Mouse (Mus musculus) spleen, embryonic (tissue): Measurements from ENCODE around the gene Akr1b7.
"Not testable (repeated sequence)": the region's sequence is repeated elsewhere in the genome, so short reads cannot be mapped to it uniquely, and the experiment has no call there.

Experiments used
- CTCF ChIA-PET: fragments of 350-600 bp; sonication (Branson Sonifier 250); formaldehyde crosslinking; loops from one replicate; lab custom pipeline; 2022; lab: Charles Lee

Akr1b7 gene

GRCm38 (mm10) chr6:34412023-34412422 is at the start of gene Akr1b7:
Gene Akr1b7 (plus strand): TSS chr6:34412334.
- CTCF ChIA-PET: no interaction called here

DNA sequence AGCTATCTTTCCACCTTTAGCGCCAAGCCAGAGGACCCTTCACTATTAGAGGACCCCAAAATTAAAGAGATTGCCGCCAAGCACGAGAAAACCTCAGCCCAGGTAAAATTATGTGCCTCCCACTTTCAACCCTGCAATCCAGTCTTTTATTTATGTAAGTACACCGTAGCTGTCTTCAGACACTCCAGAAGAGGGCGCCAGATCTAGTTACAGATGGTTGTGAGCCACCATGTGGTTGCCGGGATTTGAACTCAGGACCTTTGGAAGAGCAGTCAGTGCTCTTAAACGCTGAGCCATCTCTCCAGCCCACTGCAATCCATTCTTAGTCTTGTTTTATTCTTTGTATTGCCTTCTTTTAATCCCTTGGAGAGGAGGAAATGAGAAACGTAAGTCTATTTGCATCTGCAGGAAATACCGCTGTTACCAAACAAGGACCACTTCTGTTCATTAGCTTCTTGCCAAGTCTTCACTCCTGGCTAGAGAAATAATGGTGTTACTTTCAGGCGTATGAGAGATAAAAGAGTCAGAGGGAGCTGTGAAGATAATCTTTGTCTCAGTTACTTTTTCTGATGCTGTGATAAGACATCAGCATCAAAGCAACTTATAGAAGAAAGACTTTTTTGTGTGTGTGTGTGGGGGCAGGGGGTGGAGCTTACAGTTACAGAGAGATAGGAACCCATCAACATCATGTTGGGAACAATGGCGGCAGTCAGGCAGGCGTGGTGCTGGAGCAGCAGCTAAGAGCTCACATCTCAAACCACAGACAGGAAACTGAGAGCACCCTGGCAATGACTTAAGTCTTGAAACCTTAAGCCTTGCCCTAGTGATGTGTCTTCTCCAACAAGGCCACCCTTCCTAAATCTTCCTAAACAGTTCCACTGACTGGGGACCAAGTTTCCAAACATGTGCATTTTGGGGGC is 47.7 kb upstream of the Akr1b7 start:
- CTCF ChIA-PET: no interaction called here

DNA sequence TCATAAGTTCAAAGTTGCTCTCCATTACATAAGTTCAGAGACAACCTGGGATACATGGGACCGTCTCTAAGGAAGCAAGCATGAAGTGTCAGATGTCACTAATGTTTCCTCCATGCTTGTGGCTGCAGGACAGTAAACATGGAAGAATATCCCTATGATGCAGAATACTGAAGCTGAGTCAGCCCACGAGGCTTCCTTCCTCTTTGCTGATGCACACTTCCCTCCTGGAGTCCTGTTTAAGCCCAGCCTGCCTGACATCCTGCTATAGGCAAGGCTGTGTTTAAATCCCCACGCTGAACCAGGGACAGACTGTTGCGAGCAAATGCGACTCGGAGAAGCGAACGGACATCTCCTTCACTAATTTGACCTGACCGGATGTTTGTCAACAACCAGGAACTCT is 44.1 kb upstream of the Akr1b7 start:
- CTCF ChIA-PET: no interaction called here

GRCm38 (mm10) chr6:34370081-34370480 is 42.1 kb upstream of the Akr1b7 start:
- CTCF ChIA-PET: no interaction called here

GRCm38 (mm10) chr6:34371700-34372351 is 40.3 kb upstream of the Akr1b7 start:
- CTCF ChIA-PET: interaction anchor here (0.6 kb wide), 1 partner anchor 594 kb away, joined by 7 read pairs; no protein-coding TSS in a partner anchor

- CTCF ChIA-PET: no interaction called here
Measured at GRCm38 (mm10) chr6:34373841-34374240, 38.3 kb upstream of the Akr1b7 start.

GRCm38 (mm10) chr6:34375888-34376287 is 36.2 kb upstream of the Akr1b7 start:
- CTCF ChIA-PET: not testable (repeated sequence)

- CTCF ChIA-PET: no interaction called here
Measured at GRCm38 (mm10) chr6:34383401-34383800, 28.7 kb upstream of the Akr1b7 start.

DNA sequence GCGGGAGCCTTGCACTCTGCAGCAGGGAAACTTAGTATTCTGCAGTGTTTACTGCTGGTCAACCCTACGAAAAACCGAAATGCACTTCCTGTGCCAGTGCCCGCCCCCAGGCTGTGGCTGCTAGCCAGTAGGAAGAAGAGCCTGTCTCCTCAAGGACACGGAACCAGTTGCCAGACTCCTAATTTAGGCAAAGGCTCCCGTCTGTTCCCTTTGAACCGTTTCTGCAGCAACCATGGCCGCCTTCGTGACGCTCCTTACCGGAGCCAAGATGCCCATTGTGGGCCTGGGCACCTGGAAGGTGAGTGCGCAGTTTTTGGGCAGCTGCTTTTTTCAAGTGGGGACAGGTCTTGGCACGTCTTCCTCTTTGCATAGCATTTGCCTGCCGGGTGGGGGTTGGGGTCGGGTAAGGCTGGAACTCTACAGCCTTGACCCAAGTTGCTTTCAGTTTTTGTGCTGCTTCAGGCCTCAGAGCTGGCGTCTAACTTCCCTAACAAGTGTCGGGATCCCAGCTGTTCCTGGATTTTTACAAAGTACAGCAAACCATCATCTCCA is 27.9 kb upstream of the Akr1b7 start, which contains the start of gene Akr1b10:
Akr1b10 (plus strand) TSS at position 109 of the 552 bp plus-strand sequence.
- CTCF ChIA-PET: no interaction called here

- CTCF ChIA-PET: no interaction called here
Measured at GRCm38 (mm10) chr6:34384701-34385370, 27.3 kb upstream of the Akr1b7 start.

GRCm38 (mm10) chr6:34388420-34389156 is 23.5 kb upstream of the Akr1b7 start:
- CTCF ChIA-PET: interaction anchor here (0.5 kb wide), 1 partner anchor 992 kb away, joined by 6 read pairs; no protein-coding TSS in a partner anchor

- CTCF ChIA-PET: no interaction called here
Measured at GRCm38 (mm10) chr6:34395897-34396296, 16.2 kb upstream of the Akr1b7 start.

DNA sequence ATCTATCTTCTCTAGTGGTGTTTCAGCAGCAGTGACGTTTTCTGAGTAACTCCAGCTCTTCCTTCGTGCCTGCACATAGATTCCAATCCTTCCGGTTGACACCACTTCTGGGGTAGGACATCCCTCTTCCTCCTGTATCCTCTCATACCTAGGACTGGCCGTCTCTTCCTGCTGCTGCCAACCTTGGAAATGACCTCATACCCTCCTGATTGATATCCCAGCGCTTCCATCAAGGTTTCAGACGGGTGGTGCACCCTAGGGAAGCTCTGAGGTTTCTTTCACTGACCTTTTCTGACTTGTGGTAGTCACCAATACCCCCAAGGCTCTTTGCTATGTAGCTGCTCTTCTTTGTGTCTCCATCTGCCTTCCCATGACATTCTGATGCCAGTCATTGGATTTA is 13.7 kb upstream of the Akr1b7 start:
- CTCF ChIA-PET: no interaction called here

DNA sequence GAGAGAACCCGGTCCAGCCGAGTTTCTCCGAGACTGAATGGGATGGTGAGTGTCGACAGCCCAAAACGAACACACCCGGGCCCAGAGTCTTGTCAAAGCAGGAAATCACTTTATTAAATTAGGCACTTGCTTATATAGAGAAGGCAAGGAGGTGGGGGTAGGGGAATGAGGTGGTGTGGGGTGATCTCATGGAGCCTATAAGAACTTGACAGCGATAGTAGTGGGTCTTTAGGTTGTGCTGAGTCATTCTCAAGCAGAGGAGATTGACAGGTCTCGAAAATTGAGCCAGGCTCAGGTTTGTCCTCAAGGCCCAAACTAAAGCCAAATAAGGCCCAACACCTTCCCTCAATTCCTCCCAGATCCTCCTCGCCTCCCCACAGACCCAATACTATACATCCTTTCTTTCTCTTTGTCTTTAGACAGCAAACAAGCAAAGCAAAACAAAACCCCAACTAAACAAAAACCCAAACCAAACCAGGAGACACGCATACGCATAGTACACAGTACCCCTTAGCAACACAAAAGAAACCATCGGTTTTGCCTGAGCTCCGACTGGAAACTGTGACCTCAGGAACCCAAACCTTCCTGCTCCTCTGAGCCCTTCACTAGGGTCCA is 12.4 kb upstream of the Akr1b7 start:
- CTCF ChIA-PET: no interaction called here

DNA sequence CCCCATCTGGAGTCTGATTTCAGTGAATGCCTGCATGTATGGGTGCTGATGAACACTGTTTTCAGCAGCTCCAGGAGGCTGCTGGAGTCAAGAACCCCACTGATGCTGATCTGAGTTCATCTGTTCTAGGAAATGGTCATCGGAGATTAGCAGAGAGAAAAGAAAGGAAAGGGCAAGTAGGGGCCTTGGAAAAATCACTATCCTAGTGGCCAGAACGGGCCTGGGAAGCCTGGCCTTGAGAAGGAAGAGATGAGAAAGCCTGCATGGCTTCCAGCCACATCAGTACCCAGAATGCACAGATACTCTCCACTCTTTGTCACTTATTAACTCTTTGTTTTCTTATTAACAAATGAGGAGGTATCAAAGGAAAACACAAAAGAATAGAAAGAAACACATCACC is 11.4 kb upstream of the Akr1b7 start:
- CTCF ChIA-PET: no interaction called here

DNA sequence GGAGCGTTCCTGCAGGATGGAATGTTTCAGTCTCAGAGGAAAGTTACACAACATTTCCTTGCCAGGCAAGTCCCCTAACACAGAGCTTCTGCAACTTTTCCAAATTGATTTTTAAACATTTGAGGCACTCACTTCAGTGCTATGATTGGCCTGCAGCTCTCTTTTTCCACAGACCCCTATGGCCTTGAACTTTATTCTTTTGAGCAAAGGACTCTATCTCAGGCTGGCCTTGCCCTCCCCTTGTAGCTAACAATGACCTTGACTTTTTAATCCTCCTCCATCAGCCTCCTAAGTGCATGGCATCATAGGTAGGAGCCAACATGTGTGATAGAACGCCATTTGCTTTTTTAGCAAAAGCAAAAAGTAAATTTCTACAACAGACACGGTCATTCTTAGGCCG is 5.4 kb upstream of the Akr1b7 start:
- CTCF ChIA-PET: no interaction called here

GRCm38 (mm10) chr6:34407403-34407802 is 4.7 kb upstream of the Akr1b7 start:
- CTCF ChIA-PET: interaction anchor here (0.7 kb wide), 1 partner anchor 136 kb away, joined by 3 read pairs; no protein-coding TSS in a partner anchor

DNA sequence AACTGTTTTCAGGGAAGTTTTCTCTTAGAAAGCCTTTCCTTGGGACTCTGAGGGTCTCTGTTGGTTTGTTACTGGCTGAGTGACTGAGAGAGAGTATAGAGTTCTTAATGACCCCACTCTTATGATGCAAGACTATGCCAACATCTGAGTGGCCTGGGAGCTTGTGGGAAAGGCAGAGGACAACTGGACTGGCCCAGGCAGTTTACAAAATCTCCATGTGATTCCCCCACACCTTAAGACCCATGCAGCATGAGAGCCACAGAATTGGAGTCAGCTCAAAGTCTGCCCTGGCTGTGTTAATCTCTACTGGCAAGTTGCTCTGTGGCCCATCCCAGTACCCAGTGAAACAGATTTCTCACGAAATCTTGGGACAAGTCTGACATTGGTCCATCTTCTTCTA is 554 bp downstream of the Akr1b7 start:
- CTCF ChIA-PET: no interaction called here

DNA sequence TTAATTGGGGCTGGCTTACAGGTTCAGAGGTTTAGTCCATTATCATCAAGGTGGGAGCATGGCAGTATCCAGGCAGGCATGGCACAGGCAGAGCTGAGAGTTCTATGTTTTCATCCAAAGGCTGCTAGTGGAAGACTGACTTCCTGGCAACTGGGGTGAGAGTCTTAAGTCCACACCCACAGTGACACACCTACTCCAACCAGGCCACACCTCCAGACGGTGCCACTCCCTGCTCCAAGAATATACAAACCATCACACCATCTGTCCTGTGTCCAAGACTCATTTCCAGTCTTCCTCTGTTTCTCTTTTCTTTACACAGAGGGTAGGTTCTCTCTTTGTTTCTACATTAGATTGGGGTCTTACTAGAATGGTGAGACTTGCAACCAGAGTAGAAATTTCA is 1.3 kb downstream of the Akr1b7 start:
- CTCF ChIA-PET: not testable (repeated sequence)

GRCm38 (mm10) chr6:34416521-34416920 is 4.4 kb downstream of the Akr1b7 start:
- CTCF ChIA-PET: no interaction called here

DNA sequence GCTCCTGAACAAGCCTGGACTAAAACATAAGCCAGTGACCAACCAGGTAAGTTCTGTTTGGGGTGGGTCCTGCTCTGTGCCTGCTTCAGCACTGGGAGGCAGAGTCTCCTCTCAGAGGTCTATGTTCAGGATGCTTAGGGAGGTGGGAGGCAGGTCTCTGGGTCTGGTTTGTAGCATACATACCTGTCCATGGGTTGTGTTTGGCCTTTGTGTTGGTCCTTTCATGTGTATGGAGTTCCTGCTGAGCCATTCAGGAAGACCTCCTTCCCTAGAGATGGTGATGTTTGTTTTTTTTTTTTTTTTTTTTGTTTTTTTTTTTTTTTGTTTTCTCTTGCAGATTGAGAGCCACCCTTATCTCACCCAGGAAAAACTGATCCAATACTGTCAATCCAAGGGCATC is 6.9 kb downstream of the Akr1b7 start:
- CTCF ChIA-PET: no interaction called here
